Mouse (Mus musculus) olfactory bulb, adult 2 months (tissue): ENCODE measurements at regions not wholly inside any gene's neighbourhood (a gene's known extent, or its start where the extent isn't known, plus 50 kb on each side); places are given as distances from the start of the nearest gene placed in this dataset.

ENCODE experiments used
- H3K27ac ChIP-seq: fragments of 200-500 bp; 2 replicates; pipeline ENCODE4 v1.5.1; 2012; ENCODE audit warnings: low read depth, low read length; ENCODE audit not compliant: insufficient read depth
- H3K4me1 ChIP-seq: fragments of 200-500 bp; 2 replicates; pipeline ENCODE4 v1.6.1; 2012; ENCODE audit warnings: low read length; ENCODE audit not compliant: control insufficient read depth, insufficient read depth
- H3K4me3 ChIP-seq: fragments of 200-500 bp; 2 replicates; pipeline ENCODE4 v1.5.1; 2012; ENCODE audit warnings: mild to moderate bottlenecking, low read depth, low read length, moderate library complexity; ENCODE audit not compliant: insufficient read depth
- CTCF ChIP-seq: fragments of 200-500 bp; IDR thresholded peaks from 2 replicates; pipeline ENCODE4 v1.5.1; 2012; ENCODE audit warnings: low read depth, mild to moderate bottlenecking, low read length, moderate library complexity; ENCODE audit not compliant: insufficient read depth
- POLR2A ChIP-seq: fragments of 200-500 bp; IDR thresholded peaks from 2 replicates; pipeline ENCODE4 v1.6.1; 2012; ENCODE audit warnings: mild to moderate bottlenecking, low read depth, low read length, moderate library complexity; ENCODE audit not compliant: insufficient read depth
- WGBS: fragments of 180-500 bp; shearing (Covaris S2); methylation state at CpG from one replicate; pipeline ENCODE4 v1.1.7; 2018; 5-methylcytosine and 5-hydroxymethylcytosine counted together

DNA sequence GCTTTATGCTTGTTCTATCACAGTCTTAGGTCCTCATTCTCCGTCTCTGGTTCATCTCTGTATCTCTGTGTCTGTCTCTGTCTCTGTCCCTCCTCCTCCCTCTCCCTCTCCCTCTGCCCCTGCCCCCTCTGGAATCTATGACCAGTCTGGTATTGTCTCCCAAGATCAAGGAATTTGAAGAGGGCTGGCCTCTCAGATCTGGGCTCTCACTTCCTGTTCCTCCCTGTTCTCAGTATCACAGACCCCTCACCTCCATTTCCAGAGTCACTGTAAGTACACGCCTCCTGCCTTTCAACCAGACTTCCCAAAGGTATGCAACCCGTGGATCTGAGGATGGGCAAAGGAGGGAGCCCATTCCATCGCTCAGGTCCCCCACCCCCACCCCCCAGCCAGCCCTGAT lies 144.7 kb upstream of the Jarid2 start:
- H3K4me3 ChIP-seq = no peak overlapping the region
- H3K27ac ChIP-seq = no peak overlapping the region
- peaks cover 16% of the 10 kb centered on the region for H3K4me1 ChIP-seq
- WGBS = 75% methylated on average over 4 of the region's 4 CpGs
- TF ChIP-seq POLR2A = no peak

GRCm38 (mm10) chr13:44587846-44588245 lies 141.4 kb upstream of the Jarid2 start:
- no peak for TF ChIP-seq POLR2A
- no peak for TF ChIP-seq CTCF
- no peak overlapping the region for H3K4me3 ChIP-seq
- H3K27ac ChIP-seq = no peak overlapping the region
- WGBS = 90% methylated on average over 4 of the region's 4 CpGs
- peaks cover 3% of the 10 kb centered on the region; the same call in 1 of the 2 replicates for H3K4me1 ChIP-seq

DNA sequence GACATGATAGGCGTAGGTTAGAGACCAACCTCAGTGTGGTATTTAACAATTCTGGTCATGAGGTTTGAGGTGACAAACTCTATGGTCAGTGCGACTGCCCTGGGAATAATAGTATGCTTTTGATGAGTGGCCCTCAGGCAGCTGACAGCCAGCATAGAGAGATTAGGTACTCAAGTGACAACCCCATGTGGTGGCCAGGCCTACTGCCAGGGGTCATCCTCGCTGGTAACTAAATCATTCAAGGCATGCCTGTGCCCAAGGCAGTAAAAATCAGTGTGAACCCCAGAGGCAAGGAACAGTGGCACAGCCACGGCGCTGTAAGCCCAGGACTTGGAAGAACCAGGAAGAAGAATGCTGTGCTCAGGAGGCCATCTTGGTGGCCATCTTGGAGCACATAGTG lies 134.6 kb upstream of the Jarid2 start:
- TF ChIP-seq POLR2A (no peak), CTCF (no peak)
- Histone ChIP-seq H3K4me3 (no peak overlapping the region), H3K4me1 (no peaks in the 10 kb centered on the region), H3K27ac (no peak overlapping the region)
- 93% methylated on average over 5 of the region's 5 CpGs for WGBS

DNA sequence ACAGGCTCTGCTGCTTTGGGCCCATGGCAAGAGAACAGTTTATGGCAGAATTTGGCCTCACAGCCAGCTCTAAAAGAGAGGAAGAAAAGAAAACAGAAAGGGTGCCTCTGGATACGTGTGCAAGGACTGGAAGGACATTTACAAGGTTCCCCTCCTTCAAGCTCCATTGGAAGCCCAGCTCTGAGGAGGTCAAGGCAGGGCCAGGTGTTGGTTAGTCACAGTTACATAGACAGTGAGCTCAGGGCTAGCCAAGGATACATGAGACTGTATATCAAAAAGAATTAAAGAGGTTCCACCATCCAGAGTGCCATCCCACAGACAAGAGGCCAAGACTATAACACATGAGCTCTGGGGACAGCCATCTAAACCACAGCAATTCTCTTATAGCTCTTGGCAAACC lies 131.6 kb upstream of the Jarid2 start:
- no peaks in the 10 kb centered on the region for H3K4me1 ChIP-seq
- 84% methylated on average over 1 of the region's 1 CpGs for WGBS
- no peak overlapping the region for H3K27ac ChIP-seq
- TF ChIP-seq POLR2A (no peak), CTCF (no peak)
- H3K4me3 ChIP-seq = no peak overlapping the region

DNA sequence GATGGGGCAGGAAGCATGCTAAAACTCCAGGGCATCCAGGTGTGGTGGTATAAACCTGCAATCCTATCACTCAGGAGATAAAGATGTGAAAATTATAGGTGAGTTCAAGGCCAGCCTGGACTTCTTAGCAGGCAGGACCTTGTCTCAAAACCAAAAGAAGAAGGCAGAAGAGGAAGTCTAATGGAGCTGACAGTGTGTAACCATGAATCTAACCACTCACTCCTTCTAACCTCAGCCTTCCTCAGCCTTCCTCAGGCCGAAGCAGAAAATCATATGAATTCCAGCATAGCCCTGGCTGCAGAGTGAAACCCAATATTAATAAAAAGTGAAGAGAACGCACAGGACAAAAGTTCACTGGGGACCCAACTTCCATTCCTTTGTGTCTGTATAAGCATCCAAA lies 128.2 kb upstream of the Jarid2 start:
- Histone ChIP-seq H3K27ac (no peak overlapping the region), H3K4me3 (no peak overlapping the region), H3K4me1 (no peaks in the 10 kb centered on the region)
- 94% methylated on average over 2 of the region's 2 CpGs for WGBS
- TF ChIP-seq POLR2A = no peak
- no peak for TF ChIP-seq CTCF

GRCm38 (mm10) chr13:44602658-44603057 lies 126.6 kb upstream of the Jarid2 start:
- WGBS = 69% methylated on average over 6 of the region's 6 CpGs
- no peak for TF ChIP-seq CTCF
- no peak for TF ChIP-seq POLR2A
- no peak overlapping the region for H3K4me3 ChIP-seq
- no peak overlapping the region for H3K27ac ChIP-seq
- no peaks in the 10 kb centered on the region for H3K4me1 ChIP-seq

DNA sequence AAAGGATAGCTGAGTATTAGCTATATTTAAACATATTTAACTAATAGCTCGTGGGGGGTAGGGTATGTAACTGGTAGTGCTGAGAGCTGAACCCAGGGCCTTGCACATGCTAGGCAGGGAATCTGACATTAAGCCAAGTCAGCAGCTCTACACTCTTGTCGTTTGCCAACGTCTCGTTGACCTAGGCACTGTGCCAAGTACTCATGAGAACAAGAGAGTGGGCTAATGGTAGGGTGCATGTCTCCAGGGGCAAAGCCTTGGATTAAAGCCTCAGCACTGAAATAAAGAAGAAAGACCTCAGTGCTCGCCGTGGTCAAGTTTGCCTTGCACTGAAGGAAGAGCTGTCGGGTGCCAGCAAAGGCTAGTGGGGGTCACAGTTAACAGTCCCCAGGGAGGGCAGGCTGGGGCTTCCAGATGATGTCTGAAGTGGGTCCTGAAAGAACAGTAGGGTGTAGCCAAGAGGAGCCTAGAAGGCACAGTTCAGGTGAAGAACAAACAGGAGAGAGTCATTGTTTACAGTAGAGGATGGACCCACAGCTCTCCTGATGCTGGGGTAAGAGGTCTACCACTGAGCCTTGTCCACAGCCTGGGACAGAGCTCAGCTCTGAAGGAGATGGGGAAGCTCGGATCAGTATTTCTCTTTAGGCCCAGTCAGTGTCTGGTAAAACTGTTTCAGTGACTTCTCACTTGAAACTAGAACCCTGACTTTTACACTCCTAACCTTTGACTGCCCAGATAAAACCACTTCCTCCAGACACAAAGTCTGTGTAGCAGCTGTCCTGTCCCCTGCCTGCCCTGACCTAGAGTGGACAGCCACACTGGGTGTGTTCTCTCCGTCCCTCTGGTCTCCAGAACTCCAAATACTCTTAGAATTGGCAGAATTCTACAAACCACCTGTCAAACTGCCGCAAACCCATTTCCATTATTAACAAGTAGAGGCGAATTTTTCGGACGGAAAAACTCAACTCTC lies 121.7 kb upstream of the Jarid2 start:
- Histone ChIP-seq H3K4me3 (no peak overlapping the region), H3K4me1 (no peaks in the 10 kb centered on the region), H3K27ac (no peak overlapping the region)
- 59% methylated on average over 13 of the region's 13 CpGs for WGBS
- TF ChIP-seq POLR2A = no peak
- TF ChIP-seq CTCF = no peak

GRCm38 (mm10) chr13:44608286-44608675 lies 121.0 kb upstream of the Jarid2 start:
- no peaks in the 10 kb centered on the region for H3K4me1 ChIP-seq
- no peak overlapping the region for H3K27ac ChIP-seq
- H3K4me3 ChIP-seq = no peak overlapping the region
- TF ChIP-seq CTCF (no peak), POLR2A (no peak)
- 80% methylated on average over 3 of the region's 3 CpGs for WGBS

DNA sequence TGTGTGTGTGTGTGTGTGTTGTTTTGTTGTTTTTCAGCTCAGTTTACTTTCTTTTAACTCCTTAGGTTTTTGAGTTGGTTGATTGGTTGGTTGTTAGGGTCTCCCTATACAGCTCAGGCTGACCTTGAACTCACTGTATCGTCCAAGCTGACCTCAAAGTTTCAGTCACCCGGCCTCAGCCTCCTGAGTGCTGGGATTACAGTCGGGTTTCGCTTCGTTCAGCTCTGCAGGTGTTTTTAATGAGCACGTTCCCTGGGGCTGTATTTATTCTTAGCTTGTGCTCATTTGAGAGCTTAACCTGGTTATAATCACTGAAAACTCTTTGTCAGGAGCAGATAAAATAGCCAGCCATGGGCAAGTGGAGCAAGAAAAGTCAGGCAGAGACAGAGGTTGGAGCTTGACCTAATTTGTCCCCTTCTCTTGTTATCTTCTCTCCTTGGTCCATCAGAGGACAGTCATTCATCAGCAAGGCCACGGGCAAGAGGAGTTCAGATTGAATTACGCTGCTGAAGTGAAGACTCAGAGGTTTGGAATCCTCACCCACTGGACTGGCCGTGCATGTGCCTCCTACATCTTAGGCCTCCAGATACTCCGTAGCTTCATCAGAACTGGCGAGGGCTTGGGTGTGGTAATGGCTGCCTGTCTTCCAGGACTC lies 120.5 kb upstream of the Jarid2 start:
- no peak overlapping the region for H3K27ac ChIP-seq
- no peak overlapping the region for H3K4me3 ChIP-seq
- 78% methylated on average over 11 of the region's 11 CpGs for WGBS
- no peaks in the 10 kb centered on the region for H3K4me1 ChIP-seq
- no peak for TF ChIP-seq CTCF
